Mouse (Mus musculus): ENCODE results near the gene Ccdc159. TPM values are rescaled to one million over a fixed set of nuclear protein-coding genes. Genes with fewer than 3 reads are reported as not detected.

Ccdc159 gene
- polyA plus RNA-seq, 1 experiment = 4.3 TPM

GRCm38 (mm10) chr9:21960135-21960534 lies 32.9 kb downstream of the Ccdc159 start:
- WGBS = 32% methylated on average over 9 of the region's 9 CpGs
- no peaks in the 10 kb centered on the region for H3K27me3 ChIP-seq (replicated peaks; ENCODE audit: control insufficient read depth, insufficient read depth, low read length)
- peak; percentile 70 for DNase-seq
- H3K4me1 ChIP-seq (ENCODE audit: control insufficient read depth, insufficient read depth, low read length) = peaks cover 7% of the 10 kb centered on the region
- no peak overlapping the region for H3K4me3 ChIP-seq (ENCODE audit: insufficient read depth, low read depth, low read length)
- H3K27ac ChIP-seq (ENCODE audit: insufficient read depth, low read depth, low read length) = peak overlapping the region; percentile 95
- TF ChIP-seq CTCF (conservative IDR thresholded peaks at IDR 0.05; ENCODE audit: insufficient read depth, insufficient read length, low read depth, low read length) = no peak
- no peaks in the 10 kb centered on the region for H3K36me3 ChIP-seq (ENCODE audit: control insufficient read depth, insufficient read depth, low read length)

DNA sequence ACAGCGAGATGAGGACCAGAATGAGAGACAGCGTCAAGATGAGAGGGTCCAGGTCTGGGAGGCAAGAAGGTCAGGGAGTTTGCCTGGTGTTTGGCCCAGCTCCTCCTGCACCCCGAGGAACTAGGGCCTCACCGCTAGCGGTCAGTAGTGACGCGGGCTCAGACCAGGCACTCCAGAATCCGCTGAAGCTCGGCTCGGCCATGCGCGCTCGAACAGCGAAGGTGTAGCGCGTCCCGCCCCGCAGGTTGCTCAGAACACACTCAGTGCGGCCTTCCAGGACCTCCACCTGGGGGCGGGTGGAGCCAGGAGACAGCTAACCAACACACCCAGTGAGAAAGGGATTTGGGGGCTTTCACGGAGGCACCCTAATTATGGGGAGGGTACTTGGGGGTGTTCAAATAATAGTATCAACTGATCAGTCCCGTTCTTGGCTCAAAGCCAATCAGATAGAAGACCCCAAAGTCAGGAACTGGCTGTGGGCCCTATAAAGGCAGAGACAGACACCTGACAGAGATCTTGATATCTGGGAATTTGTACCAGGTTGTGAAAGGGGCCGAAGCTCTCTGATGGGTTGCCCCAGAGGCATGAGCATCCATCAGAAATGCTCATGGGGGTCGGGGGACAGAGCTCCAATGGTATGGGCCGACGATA lies 33.4 kb downstream of the Ccdc159 start:
- Histone ChIP-seq H3K36me3 (ENCODE audit: control insufficient read depth, insufficient read depth, low read length) (no peaks in the 10 kb centered on the region), H3K27ac (ENCODE audit: insufficient read depth, low read depth, low read length) (peak overlapping the region; percentile 95), H3K4me1 (ENCODE audit: control insufficient read depth, insufficient read depth, low read length) (peaks cover 7% of the 10 kb centered on the region), H3K4me3 (ENCODE audit: insufficient read depth, low read depth, low read length) (no peak overlapping the region), H3K27me3 (replicated peaks; ENCODE audit: control insufficient read depth, insufficient read depth, low read length) (no peaks in the 10 kb centered on the region)
- TF ChIP-seq POLR2A (IDR thresholded peaks at IDR 0.05; ENCODE audit: low read depth, low read length) = no peak
- TF ChIP-seq CTCF (conservative IDR thresholded peaks at IDR 0.05; ENCODE audit: insufficient read depth, insufficient read length, low read depth, low read length) = no peak
- WGBS = 20% methylated on average over 26 of the region's 26 CpGs
- DNase-seq = peak; percentile 60

DNA sequence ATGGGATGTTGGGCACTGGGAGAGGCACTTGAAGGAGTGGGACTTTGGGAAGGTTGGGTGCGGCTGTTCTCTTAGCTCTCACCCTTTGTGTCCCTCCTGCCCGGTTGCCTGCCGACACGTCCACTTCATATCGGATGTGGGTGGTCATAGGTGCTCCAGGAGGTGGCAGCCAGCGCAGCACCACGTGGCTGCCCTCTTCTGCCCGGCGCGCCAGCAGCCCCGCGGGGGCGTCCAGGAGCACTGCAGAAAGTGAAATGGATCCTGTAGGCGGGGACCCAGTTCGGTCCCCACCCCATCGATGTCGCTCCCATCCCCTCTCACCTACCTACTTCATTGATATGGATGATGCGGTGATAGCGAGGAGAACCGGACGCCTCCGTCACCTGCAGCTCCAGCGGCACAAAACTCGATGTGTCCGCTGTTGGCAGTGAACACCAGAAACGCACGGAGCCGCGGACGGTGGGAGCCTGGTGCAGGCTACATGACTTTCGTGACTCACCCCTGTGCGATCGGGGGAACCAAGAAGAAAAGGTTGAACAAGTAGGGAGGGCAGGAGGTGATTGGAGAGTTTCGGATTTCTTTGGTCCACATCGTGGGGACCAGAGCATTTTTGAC lies 34.2 kb downstream of the Ccdc159 start:
- TF ChIP-seq POLR2A (IDR thresholded peaks at IDR 0.05; ENCODE audit: low read depth, low read length) (no peak), CTCF (conservative IDR thresholded peaks at IDR 0.05; ENCODE audit: insufficient read depth, insufficient read length, low read depth, low read length) (no peak)
- WGBS = 4% methylated on average over 35 of the region's 35 CpGs
- peak overlapping the region; percentile 42; the same call in 1 of the 2 replicates for H3K4me3 ChIP-seq (ENCODE audit: insufficient read depth, low read depth, low read length)
- H3K27me3 ChIP-seq (replicated peaks; ENCODE audit: control insufficient read depth, insufficient read depth, low read length) = no peaks in the 10 kb centered on the region
- H3K4me1 ChIP-seq (ENCODE audit: control insufficient read depth, insufficient read depth, low read length) = peaks cover 4% of the 10 kb centered on the region
- H3K27ac ChIP-seq (ENCODE audit: insufficient read depth, low read depth, low read length) = no peak overlapping the region
- H3K36me3 ChIP-seq (ENCODE audit: control insufficient read depth, insufficient read depth, low read length) = no peaks in the 10 kb centered on the region
- DNase-seq = no peak

DNA sequence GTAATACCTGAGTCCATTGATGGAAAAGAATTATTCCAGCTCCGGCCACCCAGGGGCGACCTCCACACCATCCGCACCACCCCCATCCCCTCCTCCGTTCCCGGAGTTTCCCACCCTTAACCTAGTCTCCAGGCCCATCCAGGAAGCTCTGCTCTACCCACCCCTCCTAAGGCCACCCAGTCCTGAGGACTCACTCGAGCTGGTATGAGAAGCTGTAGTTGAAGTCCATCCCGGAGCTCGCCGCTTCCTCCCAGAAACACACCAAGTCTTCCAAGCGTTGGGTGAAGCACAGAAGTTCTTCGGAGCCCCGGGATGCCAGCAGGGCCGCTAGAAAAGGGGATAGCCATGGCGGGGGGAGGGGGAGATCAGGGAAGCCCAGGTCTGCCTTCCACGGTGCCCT lies 34.7 kb downstream of the Ccdc159 start:
- Histone ChIP-seq H3K4me1 (ENCODE audit: control insufficient read depth, insufficient read depth, low read length) (peaks cover 4% of the 10 kb centered on the region), H3K27me3 (replicated peaks; ENCODE audit: control insufficient read depth, insufficient read depth, low read length) (no peaks in the 10 kb centered on the region), H3K27ac (ENCODE audit: insufficient read depth, low read depth, low read length) (peak overlapping the region; percentile 13; the same call in 1 of the 2 replicates), H3K36me3 (ENCODE audit: control insufficient read depth, insufficient read depth, low read length) (no peaks in the 10 kb centered on the region), H3K4me3 (ENCODE audit: insufficient read depth, low read depth, low read length) (peak overlapping the region; percentile 42)
- no peak for DNase-seq
- WGBS = under 1% methylated on average over 15 of the region's 15 CpGs
- TF ChIP-seq CTCF (conservative IDR thresholded peaks at IDR 0.05; ENCODE audit: insufficient read depth, insufficient read length, low read depth, low read length) (no peak), POLR2A (IDR thresholded peaks at IDR 0.05; ENCODE audit: low read depth, low read length) (no peak)

DNA sequence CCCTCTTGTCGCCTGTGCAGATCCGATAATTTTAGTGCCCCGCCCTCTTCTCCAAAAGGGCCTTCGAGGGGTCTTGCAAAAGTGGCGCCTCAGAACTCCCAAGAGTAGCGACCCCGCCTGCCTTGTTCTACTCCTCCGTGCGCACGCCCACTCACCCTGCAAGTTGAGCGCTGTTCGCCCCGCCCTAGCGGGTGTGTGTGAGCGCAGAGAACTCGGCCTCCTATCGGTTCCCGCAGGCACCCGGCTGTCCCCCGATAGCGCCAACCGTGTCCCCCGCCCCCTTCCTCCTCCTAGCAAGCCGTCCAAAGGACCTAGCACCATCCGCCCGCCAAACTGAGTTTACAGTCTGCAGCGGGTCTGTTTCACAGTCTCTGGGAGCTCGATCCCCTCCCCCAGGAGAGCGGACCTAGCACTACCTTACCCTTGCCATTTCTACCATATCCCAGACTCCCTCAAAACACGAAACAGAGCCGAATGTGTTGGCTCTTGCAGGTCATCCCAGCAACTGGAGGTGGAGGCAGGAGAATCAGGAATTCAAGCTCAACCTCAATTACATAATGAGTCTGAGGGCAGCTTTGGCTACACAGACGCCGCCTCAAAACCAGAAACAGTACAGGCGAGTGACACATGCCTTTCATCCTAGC lies 35.3 kb downstream of the Ccdc159 start:
- Histone ChIP-seq H3K4me3 (ENCODE audit: insufficient read depth, low read depth, low read length) (peak overlapping the region; percentile 42), H3K4me1 (ENCODE audit: control insufficient read depth, insufficient read depth, low read length) (peaks cover 4% of the 10 kb centered on the region), H3K27ac (ENCODE audit: insufficient read depth, low read depth, low read length) (peak overlapping the region; percentile 2; the same call in 1 of the 2 replicates), H3K27me3 (replicated peaks; ENCODE audit: control insufficient read depth, insufficient read depth, low read length) (no peaks in the 10 kb centered on the region), H3K36me3 (ENCODE audit: control insufficient read depth, insufficient read depth, low read length) (no peaks in the 10 kb centered on the region)
- WGBS = 6% methylated on average over 34 of the region's 34 CpGs
- peak; percentile 68 for DNase-seq
- no peak for TF ChIP-seq POLR2A (IDR thresholded peaks at IDR 0.05; ENCODE audit: low read depth, low read length)
- 0 out of 2 replicates have a peak, but pooled peaks have one; percentile 11 for TF ChIP-seq CTCF (conservative IDR thresholded peaks at IDR 0.05; ENCODE audit: insufficient read depth, insufficient read length, low read depth, low read length)

- H3K4me1 ChIP-seq (ENCODE audit: control insufficient read depth, insufficient read depth, low read length) = peaks cover 4% of the 10 kb centered on the region
- no peak for TF ChIP-seq CTCF (conservative IDR thresholded peaks at IDR 0.05; ENCODE audit: insufficient read depth, insufficient read length, low read depth, low read length)
- TF ChIP-seq POLR2A (IDR thresholded peaks at IDR 0.05; ENCODE audit: low read depth, low read length) = no peak
- H3K27ac ChIP-seq (ENCODE audit: insufficient read depth, low read depth, low read length) = peak within 1 kb of the TSS; percentile 2; the same call in 1 of the 2 replicates
- WGBS = 17% methylated on average over 8 of the region's 8 CpGs
- H3K27me3 ChIP-seq (replicated peaks; ENCODE audit: control insufficient read depth, insufficient read depth, low read length) = no peaks in the 10 kb centered on the region
- H3K36me3 ChIP-seq (ENCODE audit: control insufficient read depth, insufficient read depth, low read length) = no peaks in the 10 kb centered on the region
- peak within 1 kb of the TSS; percentile 42 for H3K4me3 ChIP-seq (ENCODE audit: insufficient read depth, low read depth, low read length)
- peak; percentile 55 for DNase-seq
Observed at GRCm38 (mm10) chr9:21963417-21963816, 36.1 kb downstream of the Ccdc159 start, which contains the start of gene Epor. Gene Epor (minus strand): TSS chr9:21963506.

GRCm38 (mm10) chr9:21968883-21969282 lies 41.6 kb downstream of the Ccdc159 start:
- H3K27me3 ChIP-seq (replicated peaks; ENCODE audit: control insufficient read depth, insufficient read depth, low read length) = no peaks in the 10 kb centered on the region
- H3K4me1 ChIP-seq (ENCODE audit: control insufficient read depth, insufficient read depth, low read length) = no peaks in the 10 kb centered on the region
- H3K27ac ChIP-seq (ENCODE audit: insufficient read depth, low read depth, low read length) = no peak overlapping the region
- no peak for DNase-seq
- no peaks in the 10 kb centered on the region; the same call in none of the 2 replicates for H3K36me3 ChIP-seq (ENCODE audit: control insufficient read depth, insufficient read depth, low read length)
- TF ChIP-seq POLR2A (IDR thresholded peaks at IDR 0.05; ENCODE audit: low read depth, low read length) (no peak), CTCF (conservative IDR thresholded peaks at IDR 0.05; ENCODE audit: insufficient read depth, insufficient read length, low read depth, low read length) (no peak)
- no peak overlapping the region for H3K4me3 ChIP-seq (ENCODE audit: insufficient read depth, low read depth, low read length)
- WGBS = 35% methylated on average over 6 of the region's 6 CpGs

Measured in kidney, adult 2 months (tissue).